Mouse (Mus musculus) CH12.LX (cell line): ENCODE data around the gene Ptges3. TPM values are rescaled to one million over a fixed set of nuclear protein-coding genes. Genes with fewer than 3 reads are reported as not detected.

Source experiments
- DNase-seq: peaks from one replicate; pipeline ENCODE4 v3.0.0-alpha.2; 2013; ENCODE audit errors: extremely low read depth
- H3K27ac ChIP-seq: 2 replicates; pipeline ENCODE4 v1.5.1; 2012; ENCODE audit warnings: low read depth, mild to moderate bottlenecking, control low read depth, moderate library complexity; ENCODE audit not compliant: insufficient read depth
- H3K27me3 ChIP-seq: replicated peaks from 2 replicates; pipeline ENCODE3; 2012; ENCODE audit warnings: inconsistent platforms
- H3K36me3 ChIP-seq, 2 experiments: replicated peaks in 1 of 2; 2 replicates each; pipeline versions ENCODE3 to v1.6.1; 2012; ENCODE audit warnings: inconsistent platforms in 1 of 2, low read length in 1 of 2, mild to moderate bottlenecking in 1 of 2, mixed read lengths in 1 of 2, moderate library complexity in 1 of 2; ENCODE audit not compliant: control insufficient read depth in 1 of 2, insufficient read depth in 1 of 2
- H3K4me1 ChIP-seq, 2 experiments: 2 replicates each; pipeline ENCODE4 v1.6.1; 2012; ENCODE audit warnings: inconsistent platforms in 1 of 2, moderate library complexity in 1 of 2; ENCODE audit not compliant: insufficient read depth in 2 of 2, control insufficient read depth in 1 of 2
- H3K4me2 ChIP-seq: 2 replicates; pipeline ENCODE4 v1.6.1; 2012; ENCODE audit warnings: low read depth, mild to moderate bottlenecking, control low read depth; ENCODE audit not compliant: poor library complexity, insufficient read depth, severe bottlenecking
- H3K4me3 ChIP-seq, 3 experiments: fragments of 150-350 bp in 1 of 3; sonication (generic) in 1 of 3; replicated peaks in 1 of 3; 2 replicates each; pipeline versions ENCODE3 to v1.5.1; 2011 to 2012; ENCODE audit warnings: low read depth in 2 of 3, low read length in 2 of 3, mild to moderate bottlenecking in 2 of 3, moderate library complexity in 2 of 3, control low read depth in 1 of 3, improper control_type of control experiment in 1 of 3, inconsistent platforms in 1 of 3, mixed read lengths in 1 of 3; ENCODE audit not compliant: poor library complexity in 1 of 3
- H3K79me2 ChIP-seq: replicated peaks from 2 replicates; pipeline ENCODE4 v1.6.1; 2012; ENCODE audit warnings: mild to moderate bottlenecking, moderate library complexity; ENCODE audit not compliant: control insufficient read depth, poor library complexity, insufficient read depth, severe bottlenecking; ENCODE audit errors: extremely low read depth
- H3K9ac ChIP-seq: 2 replicates; pipeline ENCODE4 v1.6.1; 2012; ENCODE audit warnings: low read depth, mild to moderate bottlenecking, control low read depth, moderate library complexity; ENCODE audit not compliant: insufficient read depth
- H3K9me3 ChIP-seq: replicated peaks from 2 replicates; pipeline ENCODE3; 2012; ENCODE audit warnings: low read length, inconsistent platforms, mixed read lengths
- E2F4 ChIP-seq: IDR thresholded peaks from 2 replicates; pipeline ENCODE4 v1.6.1; 2011; ENCODE audit warnings: low read depth, low read length, improper control_type of control experiment; ENCODE audit not compliant: insufficient replicate concordance
- ETS1 ChIP-seq: conservative IDR thresholded peaks from 2 replicates; pipeline ENCODE4 v1.6.1; 2012; ENCODE audit warnings: low read depth, mild to moderate bottlenecking, inconsistent platforms, low read length, improper control_type of control experiment, moderate library complexity
- GABPA ChIP-seq: IDR thresholded peaks from 2 replicates; pipeline ENCODE4 v1.6.1; 2012; ENCODE audit warnings: low read depth, low read length, improper control_type of control experiment, inconsistent platforms; ENCODE audit not compliant: insufficient replicate concordance
- HCFC1 ChIP-seq: IDR thresholded peaks from 2 replicates; pipeline ENCODE4 v1.6.1; 2012; ENCODE audit warnings: low read depth, mild to moderate bottlenecking, inconsistent platforms, low read length, improper control_type of control experiment
- JUN ChIP-seq: IDR thresholded peaks from 2 replicates; pipeline ENCODE4 v1.6.1; 2011; ENCODE audit warnings: low read depth, mild to moderate bottlenecking, low read length, improper control_type of control experiment, moderate library complexity; ENCODE audit not compliant: insufficient read depth
- MAZ ChIP-seq: IDR thresholded peaks from 2 replicates; pipeline ENCODE4 v1.6.1; 2012; ENCODE audit warnings: low read depth, mild to moderate bottlenecking, inconsistent platforms, low read length, improper control_type of control experiment, moderate library complexity
- MEF2A ChIP-seq: IDR thresholded peaks from 2 replicates; pipeline ENCODE4 v1.6.1; 2014; ENCODE audit warnings: low read depth, mild to moderate bottlenecking, inconsistent platforms, low read length, improper control_type of control experiment, borderline replicate concordance
- MYC ChIP-seq: IDR thresholded peaks from 2 replicates; pipeline ENCODE4 v1.6.1; 2011; ENCODE audit warnings: low read depth, mild to moderate bottlenecking, improper control_type of control experiment, low read length
- POLR2A ChIP-seq: IDR thresholded peaks from 2 replicates; pipeline ENCODE4 v1.6.1; 2011; ENCODE audit warnings: low read depth, mild to moderate bottlenecking, improper control_type of control experiment, low read length
- POLR2AphosphoS2 ChIP-seq: IDR thresholded peaks from 2 replicates; pipeline ENCODE4 v1.6.1; 2011; ENCODE audit warnings: low read depth, low read length, improper control_type of control experiment
- RCOR1 ChIP-seq: conservative IDR thresholded peaks from 2 replicates; pipeline ENCODE4 v1.6.1; 2012; ENCODE audit warnings: low read depth, mild to moderate bottlenecking, inconsistent platforms, low read length, improper control_type of control experiment
- SIN3A ChIP-seq: IDR thresholded peaks from 2 replicates; pipeline ENCODE4 v1.6.1; 2012; ENCODE audit warnings: low read length, improper control_type of control experiment, inconsistent platforms
- TBP ChIP-seq: conservative IDR thresholded peaks from 2 replicates; pipeline ENCODE4 v1.6.1; 2011; ENCODE audit warnings: low read depth, low read length, improper control_type of control experiment
- TCF12 ChIP-seq: IDR thresholded peaks from 2 replicates; pipeline ENCODE4 v1.6.1; 2014; ENCODE audit warnings: low read depth, mild to moderate bottlenecking, inconsistent platforms, low read length, improper control_type of control experiment
- USF2 ChIP-seq: conservative IDR thresholded peaks from 2 replicates; pipeline ENCODE4 v1.6.1; 2011; ENCODE audit warnings: low read depth, low read length, improper control_type of control experiment
- ZC3H11A ChIP-seq: IDR thresholded peaks from 2 replicates; pipeline ENCODE4 v1.6.1; 2012; ENCODE audit warnings: low read depth, mild to moderate bottlenecking, inconsistent platforms, low read length, improper control_type of control experiment
- ZMIZ1 ChIP-seq: IDR thresholded peaks from 2 replicates; pipeline ENCODE4 v1.6.1; 2012; ENCODE audit warnings: low read depth, mild to moderate bottlenecking, inconsistent platforms, low read length, improper control_type of control experiment
- dilution Hi-C: fragments of 300-500 bp; cut with MboI; formaldehyde crosslinking; loops from 2 replicates; pipeline ENCODE4 v1.14.3; 2020; ENCODE audit warnings: low sequenced_read_pairs; ENCODE audit not compliant: extremely low pct_unique_long_range_greater_than_20kb, extremely low pct_ligation_motif_present
- in situ Hi-C: fragments of 300-500 bp; cut with MboI; formaldehyde crosslinking; loops from 3 replicates; pipeline ENCODE4 v1.14.3; 2019; ENCODE audit warnings: low sequenced_read_pairs, low pct_ligation_motif_present, low pct_unique_long_range_greater_than_20kb, mixed read lengths
- polyA plus RNA-seq: library from polyadenylated mRNA; unstranded; fragments of >175 nt; gene quantifications from 2 replicates; pipeline ENCODE4 v1.2.1, GENCODE M21; 2012; ENCODE audit warnings: low read depth; ENCODE audit not compliant: insufficient read length
- total RNA-seq, 2 experiments: library from RNA; depleted of rRNA; stranded (reverse); fragments of 300-350 nt in 1 of 2; fragments of >200 nt in 1 of 2; gene quantifications; 2 replicates each; pipeline ENCODE4 v1.2.3; 2012 to 2014

Ptges3 gene
- total and polyA plus RNA-seq, 3 experiments = 124 to 274 (median 196) TPM

DNA sequence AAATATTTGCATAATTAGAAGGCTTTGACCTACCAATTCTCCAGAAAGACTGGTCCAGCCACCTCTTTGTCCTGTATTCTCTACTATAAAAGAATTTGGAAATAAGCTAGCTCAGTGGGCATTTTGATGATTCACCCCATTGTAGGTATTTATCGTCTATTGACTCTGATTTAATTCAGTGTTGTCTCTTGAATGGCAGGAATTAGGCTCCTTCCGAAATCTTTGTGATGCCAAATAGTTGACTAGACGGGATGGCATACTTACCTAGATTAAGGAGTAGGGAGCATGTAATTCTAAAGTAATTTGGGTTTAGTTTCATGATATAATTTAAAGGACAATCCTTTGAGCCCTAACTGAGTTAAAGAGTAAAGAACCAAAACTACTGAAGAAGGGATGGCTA, 20.8 kb upstream of the Ptges3 start:
- Histone ChIP-seq H3K4me2 (peak overlapping the region; percentile 73), H3K36me3 (peaks cover 30 to 56% of the 10 kb centered on the region in 2 experiments), H3K9ac (peak overlapping the region; percentile 45; the same call in 1 of the 2 replicates), H3K79me2 (peaks cover 73% of the 10 kb centered on the region), H3K4me3 (peak overlapping the region in 2 of 3 experiments; percentile 34 to 86), H3K27me3 (no peaks in the 10 kb centered on the region), H3K27ac (no peak overlapping the region), H3K9me3 (no peaks in the 10 kb centered on the region), H3K4me1 (peaks cover 13 to 54% of the 10 kb centered on the region in 2 experiments)
- TF ChIP-seq E2F4 = no peak
- TF ChIP-seq SIN3A = no peak
- no peak for TF ChIP-seq USF2
- in situ Hi-C loops (no loop called here), dilution Hi-C loops (no loop called here)
- no peak for DNase-seq

DNA sequence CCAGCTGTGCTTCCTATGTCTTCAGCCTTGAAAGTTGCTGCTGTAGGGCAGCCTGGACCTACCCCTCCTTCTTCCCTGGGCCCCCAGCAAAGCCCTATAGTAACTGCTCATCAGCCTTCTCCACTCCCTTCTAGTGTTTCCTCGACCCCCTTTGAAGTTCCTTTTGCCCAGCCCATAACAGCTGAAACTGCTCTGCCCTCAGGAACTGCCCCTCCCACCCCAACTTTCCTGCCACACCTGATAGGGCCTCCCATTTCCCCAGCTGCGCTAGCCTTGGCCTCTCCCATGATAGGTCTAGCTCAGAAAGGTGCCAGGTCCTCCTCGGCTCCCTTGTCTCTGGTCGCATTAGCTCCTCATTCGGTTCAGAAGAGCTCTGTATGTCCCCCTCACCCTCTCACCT, 19.6 kb upstream of the Ptges3 start:
- Histone ChIP-seq H3K4me3 (no peak overlapping the region), H3K4me2 (peak overlapping the region; percentile 34), H3K79me2 (peaks cover 85% of the 10 kb centered on the region), H3K27ac (no peak overlapping the region), H3K9me3 (no peaks in the 10 kb centered on the region), H3K36me3 (peaks cover 36 to 68% of the 10 kb centered on the region in 2 experiments), H3K27me3 (no peaks in the 10 kb centered on the region), H3K9ac (peak overlapping the region; percentile 45; the same call in 1 of the 2 replicates), H3K4me1 (peaks cover 13 to 58% of the 10 kb centered on the region in 2 experiments)
- TF ChIP-seq GABPA (no peak), MAZ (no peak), ETS1 (no peak), ZC3H11A (no peak), TBP (no peak), MEF2A (no peak), RCOR1 (no peak), POLR2AphosphoS2 (no peak), ZMIZ1 (no peak), HCFC1 (no peak), E2F4 (no peak), TCF12 (no peak), POLR2A (no peak), JUN (no peak), MYC (no peak), USF2 (no peak)
- dilution Hi-C loops = no loop called here
- DNase-seq = no peak
- in situ Hi-C loops = no loop called here
